Mouse (Mus musculus): Measurements from ENCODE around the gene C1qtnf9. TPM values are rescaled to one million over a fixed set of nuclear protein-coding genes. Genes with fewer than 3 reads are reported as not detected.

C1qtnf9 gene
- 10 to 100 TPM; 36.4 to 38.2 TPM for total RNA-seq (2021)

DNA sequence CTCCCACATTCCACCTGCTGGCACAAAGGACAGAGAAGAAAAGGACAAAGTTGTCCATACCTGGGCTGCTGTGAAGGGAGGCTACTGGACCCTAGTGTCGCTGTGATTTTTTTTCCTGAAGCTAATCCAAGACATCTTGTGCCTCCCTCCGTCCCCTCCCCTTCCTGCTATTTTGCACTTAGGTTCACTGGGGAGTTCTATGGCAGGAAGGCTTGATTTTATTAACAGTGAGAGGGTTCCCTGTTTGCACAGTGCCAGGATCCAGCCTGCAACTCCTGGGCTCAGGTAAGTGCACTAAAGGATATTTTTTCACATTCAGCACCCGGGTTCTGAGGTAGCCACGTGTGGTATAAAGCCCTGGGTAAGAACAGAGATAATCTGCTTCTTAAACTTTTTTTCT is at the start of gene C1qtnf9:
Gene C1qtnf9 (plus strand): TSS at position 251 of the 400 bp plus-strand sequence.
- intact Hi-C loops (cut with DNase I), result no loop called here

DNA sequence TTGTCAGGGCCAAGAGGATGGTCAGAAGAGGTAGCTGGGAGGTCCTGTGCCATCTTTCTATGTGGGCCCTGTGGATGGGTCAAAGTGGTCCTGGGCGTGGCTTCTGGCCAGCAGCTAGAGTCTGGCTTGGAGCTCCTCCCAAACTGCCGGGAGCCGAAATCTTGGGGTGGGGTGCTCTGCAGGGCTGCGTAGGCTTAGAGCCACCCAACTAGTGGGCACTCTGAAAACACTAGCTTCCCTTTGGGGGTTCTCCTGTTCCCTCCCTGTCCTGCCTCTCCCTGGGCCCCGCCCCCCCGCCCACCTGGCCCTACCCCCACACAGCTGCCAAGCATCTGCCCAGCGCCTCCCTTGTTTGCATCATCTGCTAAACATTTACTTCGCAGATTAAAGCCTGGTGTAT is 46.6 kb upstream of the C1qtnf9 start:
- DNase-seq, result no peak
- intact Hi-C loops (cut with DNase I), result no loop called here

More for the DNA sequence above, at the start of gene C1qtnf9:
- no peak for DNase-seq

DNA sequence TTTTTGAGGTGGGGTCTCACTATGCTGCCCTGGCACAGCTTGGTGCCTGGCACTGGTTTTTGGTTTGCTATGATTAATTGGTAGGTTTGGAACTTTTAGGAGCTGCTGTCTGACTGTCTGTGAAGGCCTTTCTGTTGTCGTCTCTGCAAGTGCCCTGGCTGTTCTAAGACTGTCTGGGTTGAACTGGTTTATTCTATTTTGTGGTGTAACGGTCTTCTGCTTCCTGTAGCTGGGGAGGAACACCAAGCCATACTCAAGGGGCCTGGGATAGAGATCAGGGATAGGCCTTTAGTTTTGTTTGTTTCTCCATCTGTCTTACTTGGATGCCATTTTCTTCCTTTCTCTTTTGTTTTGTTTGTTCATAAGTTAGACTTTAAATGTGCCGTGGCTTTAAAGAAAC is 46.0 kb upstream of the C1qtnf9 start:
- intact Hi-C loops (cut with DNase I), result no loop called here
- no peak for DNase-seq

DNA sequence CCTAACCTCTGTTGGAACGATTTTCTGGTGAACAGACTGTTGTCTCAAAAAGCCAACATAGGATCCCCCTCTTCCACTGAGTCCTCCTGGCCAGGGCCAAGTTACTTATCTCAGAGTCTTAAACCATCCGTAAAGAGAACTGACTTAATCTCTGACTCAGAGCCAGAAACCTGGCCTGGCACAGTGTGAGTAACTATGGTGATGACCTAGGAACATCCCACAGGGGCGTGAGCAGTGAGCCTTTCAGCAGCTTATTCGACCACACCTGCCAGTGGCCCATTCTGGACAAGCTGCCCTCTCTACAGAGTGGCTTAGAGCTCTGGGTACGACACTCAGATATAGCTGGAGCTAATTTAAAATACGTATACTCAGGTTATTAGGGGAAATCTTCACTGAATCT is 41.8 kb upstream of the C1qtnf9 start:
- peak; percentile 57 to 59 for DNase-seq
- intact Hi-C loops (cut with DNase I), result no loop called here

DNA sequence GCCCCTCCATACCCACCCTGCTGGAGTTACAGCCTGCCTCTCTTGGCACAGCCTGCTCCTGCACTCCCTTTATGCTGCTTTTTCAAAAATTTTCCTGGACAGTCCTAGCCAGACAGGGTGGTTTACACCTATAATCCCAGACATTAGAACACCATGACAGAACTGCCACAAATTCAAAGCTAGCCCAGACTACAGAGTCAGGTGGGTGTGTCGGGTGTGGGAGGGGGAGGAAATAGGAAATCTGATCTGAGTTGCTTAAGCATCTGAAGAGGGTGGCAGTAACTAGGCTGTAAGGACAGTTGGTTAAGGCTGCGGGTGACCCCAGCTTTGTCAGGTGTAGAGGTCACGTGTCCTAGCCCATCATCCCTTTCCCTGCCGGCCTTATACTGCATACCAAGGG is 40.8 kb upstream of the C1qtnf9 start:
- DNase-seq, result no peak
- intact Hi-C loops (cut with DNase I), result no loop called here

DNA sequence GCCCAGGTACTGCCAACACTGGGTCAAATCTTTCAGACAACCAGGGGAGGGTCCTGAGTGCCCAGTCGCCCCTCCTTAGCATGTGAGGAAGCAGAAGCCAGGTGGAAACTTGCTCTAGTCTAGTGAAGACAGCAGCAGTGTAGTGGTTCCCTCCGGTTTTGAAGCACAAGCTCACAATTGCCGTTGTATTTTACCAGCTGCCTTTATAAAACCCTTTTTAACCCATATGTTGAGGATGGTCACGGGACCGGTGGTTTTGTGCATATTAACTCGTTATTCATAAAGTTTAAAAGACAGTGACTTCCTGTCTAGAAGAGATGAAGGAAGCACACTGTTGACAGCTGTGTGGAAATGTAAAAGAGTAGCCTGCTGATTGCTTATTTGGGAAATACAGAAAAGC is 35.9 kb upstream of the C1qtnf9 start:
- DNase-seq, result no peak
- intact Hi-C loops (cut with DNase I), result no loop called here

DNA sequence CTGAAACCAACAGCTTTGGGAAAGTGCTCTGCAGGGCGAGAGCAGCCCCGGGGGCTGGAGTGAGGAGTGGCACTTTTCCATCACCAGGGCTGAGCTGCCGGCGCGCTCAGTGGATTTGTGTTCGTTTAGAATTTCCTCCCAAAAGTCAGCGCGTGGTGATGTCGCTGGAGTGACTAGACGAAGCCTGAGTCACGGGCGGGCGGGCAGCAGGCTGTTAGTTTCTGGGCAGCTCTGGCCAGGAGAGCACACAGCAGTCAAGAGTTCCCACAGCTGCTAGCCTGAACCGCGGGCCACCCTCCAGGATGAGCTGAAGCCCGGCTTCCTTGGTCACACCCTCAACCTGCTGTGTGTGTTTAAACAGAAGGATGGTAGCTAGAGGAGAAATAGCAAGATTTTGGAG is 35.1 kb upstream of the C1qtnf9 start:
- intact Hi-C loops (cut with DNase I), result no loop called here
- peak; percentile 78 to 80 for DNase-seq

DNA sequence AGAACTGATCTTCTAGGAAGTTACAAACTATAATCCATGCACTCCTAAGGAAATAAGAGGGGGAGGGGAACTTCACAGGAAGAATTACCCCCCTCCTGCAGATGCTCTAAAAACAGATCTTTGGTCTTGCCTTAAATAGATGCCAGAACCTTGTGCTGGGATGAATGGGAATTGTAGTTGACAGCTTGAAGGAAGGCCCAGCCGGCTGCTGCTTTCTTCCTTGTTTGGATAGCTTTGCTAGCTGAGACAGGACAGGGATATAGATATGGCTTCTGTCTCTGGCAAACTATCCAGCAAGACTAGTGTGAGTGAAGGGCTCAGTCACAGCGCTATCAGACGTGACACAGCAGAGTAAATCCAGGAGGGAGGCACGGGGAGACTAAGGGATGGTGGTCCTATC is 34.2 kb upstream of the C1qtnf9 start:
- intact Hi-C loops (cut with DNase I), result no loop called here
- peak in 1 of 2 experiments; percentile 39 for DNase-seq

DNA sequence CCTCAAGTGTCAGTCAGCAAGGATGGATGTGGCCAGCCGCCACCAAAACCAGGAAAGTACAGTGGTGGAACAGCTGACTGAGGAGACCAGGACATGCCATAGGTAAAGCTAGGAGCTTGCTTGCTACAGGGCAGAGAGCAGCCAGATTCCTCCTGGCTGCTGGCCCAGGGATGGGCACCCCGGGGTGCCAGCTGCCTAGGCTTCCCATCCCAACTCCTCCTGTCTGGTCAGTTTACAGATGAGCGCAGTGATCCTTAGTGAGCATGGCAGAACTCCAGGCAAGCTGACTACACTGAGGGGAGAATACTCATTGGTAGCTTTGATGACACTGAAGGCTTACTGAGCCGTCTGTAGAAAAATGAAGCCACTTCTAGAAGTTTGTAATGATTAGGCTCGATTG is 32.7 kb upstream of the C1qtnf9 start:
- DNase-seq, result no peak
- intact Hi-C loops (cut with DNase I), result loop anchor here (1.0 kb wide), 1 partner anchor 34 kb away; no protein-coding TSS in a partner anchor

DNA sequence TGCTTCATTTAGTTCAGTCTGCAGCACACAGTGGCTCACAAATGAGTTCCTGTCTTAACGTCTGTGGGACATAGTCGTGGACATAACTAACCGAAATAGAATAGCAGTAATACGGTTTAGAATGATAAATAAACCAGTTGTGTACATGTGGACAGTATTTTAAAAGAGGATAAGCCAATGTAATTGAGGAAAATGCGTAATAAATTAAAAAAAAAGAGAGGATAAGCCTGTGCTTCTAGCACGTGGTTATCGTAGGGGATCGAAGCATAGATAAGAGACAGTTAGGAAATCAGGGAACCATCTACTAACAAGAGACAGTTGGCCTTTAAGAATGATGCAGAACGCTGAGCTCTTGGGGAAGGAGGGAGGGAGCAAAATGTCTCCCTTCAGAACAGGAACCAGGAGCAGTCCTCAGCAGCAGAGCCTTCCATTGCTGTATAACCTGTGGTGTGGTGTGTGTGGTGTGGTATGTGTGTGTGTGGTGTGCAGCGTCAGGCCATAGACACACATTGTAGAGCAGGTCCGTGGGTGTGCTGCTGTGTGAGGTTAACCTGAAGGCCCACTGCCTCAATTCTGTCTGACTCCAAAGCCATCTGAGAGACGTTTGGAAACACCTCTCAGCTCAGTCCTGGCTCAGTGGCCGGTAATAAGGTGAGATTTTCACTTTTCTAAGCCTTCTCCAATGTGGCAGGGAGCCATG is 31.9 kb upstream of the C1qtnf9 start:
- intact Hi-C loops (cut with DNase I), result loop anchor here (1.0 kb wide), 1 partner anchor 33 kb away; no protein-coding TSS in a partner anchor
- no peak for DNase-seq

DNA sequence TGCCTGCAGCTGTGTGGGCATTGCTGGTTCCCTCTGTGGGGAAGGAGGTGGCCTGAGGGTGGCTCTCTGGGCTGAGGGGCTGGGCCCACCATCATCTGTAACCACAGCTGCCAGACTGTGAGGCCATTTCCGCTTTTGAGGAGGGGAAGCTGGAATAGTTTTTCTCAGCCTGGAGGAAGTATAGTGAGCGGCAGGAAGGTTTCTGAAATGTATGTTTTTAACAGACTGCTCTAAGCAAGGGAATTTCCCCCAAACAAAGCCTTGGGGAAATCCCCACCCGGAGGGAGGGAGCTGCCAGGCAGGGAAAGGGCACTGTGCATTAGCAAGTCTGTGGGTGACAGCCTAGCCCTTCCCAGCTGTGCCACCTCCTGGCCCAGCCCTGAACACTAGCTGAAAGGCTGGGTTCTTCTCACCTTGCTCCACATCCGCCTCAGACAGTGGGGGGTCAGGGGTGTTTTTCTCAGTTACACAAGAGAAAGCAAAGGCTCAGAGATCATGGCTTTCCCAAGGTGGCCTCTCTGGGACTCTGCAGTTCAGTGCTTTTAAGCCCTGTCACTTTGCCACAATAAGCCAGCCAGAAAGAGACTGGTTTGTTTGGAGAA is 31.2 kb upstream of the C1qtnf9 start:
- intact Hi-C loops (cut with DNase I), result no loop called here
- DNase-seq, result peak; percentile 71 to 74

DNA sequence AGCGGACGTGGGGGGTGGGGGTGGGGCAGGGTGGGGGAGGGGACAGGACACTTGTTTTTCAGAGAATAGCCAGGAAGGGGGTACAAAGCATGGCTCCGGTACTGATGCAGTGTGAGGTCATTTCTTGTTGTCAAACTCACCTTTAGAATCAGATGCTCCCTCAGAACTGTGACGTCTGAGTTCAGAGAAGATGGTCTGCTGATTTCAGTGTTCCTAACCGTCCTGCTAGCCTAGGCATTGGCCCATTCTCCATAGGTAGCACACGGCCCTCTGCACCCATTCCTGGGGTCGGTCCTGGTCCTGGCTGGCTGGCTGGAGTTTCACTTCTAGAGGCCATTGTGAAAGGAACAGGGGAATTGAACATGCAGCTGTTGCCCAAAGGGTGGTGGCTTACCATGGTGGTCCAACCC is 30.7 kb upstream of the C1qtnf9 start:
- intact Hi-C loops (cut with DNase I), result no loop called here
- DNase-seq, result no peak

DNA sequence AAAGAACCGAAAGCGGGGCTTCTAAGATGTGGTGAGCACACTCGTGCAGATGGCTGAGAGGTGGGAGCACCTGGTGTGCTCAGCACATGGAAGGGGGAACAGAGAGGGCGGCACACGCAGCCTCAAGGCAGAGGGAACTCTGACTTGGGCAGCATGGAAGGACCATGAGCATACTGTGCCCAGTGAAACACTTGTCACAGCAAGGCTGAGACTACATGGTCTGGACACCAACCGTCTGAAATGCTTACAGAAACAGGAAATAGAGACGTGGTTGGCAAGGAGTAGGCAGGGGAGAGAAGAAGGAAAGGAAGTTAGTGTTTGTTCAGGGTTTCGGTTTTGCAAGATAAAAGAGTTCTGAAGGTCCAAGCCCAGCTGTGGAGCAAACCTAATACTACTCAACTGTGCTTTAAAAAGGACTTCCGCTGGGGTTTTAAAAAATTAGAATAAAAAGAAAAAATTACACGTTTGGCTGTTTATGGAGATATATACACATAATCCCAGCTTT is 29.4 kb upstream of the C1qtnf9 start:
- intact Hi-C loops (cut with DNase I), result no loop called here
- DNase-seq, result no peak

DNA sequence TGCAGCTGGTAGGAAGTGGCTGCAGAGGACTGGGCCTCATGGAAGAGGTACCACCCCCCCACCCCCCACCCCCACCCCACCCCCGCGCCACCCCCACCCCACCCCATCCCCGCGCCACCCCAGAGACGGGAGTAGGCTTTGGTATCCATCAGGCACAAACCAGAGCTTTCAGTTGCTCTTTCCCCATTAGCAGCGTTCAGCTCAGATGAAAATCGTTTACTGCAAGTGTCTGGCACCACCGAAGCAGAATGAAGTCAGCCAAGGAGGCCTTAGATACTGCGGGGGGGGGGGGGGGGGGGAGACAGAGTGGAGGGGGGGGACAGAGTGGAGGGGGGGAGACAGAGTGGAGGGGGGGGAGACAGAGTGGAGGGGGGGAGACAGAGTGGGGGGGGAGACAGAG is 28.8 kb upstream of the C1qtnf9 start:
- intact Hi-C loops (cut with DNase I), result no loop called here

DNA sequence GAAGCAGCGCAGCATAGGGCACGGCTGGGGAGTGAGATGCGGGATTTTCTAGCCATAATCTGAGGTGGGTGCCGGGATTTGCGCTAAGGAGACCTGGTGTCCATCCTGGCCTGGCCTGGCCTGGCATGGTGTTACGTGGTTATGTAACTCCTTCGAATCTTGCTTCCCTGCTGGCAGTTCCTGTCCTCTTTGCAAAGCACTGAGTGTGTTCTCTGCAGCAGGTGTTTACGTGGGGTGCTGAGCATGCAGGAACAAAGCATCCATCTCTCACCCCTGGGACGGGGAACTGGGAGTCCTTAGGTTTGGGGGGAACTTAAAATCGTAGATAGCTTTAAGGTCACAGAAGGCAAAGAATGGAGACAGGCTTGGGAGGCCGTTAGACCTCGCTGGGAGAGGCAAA is 28.3 kb upstream of the C1qtnf9 start:
- DNase-seq, result no peak
- intact Hi-C loops (cut with DNase I), result no loop called here

More for the DNA sequence above, 28.8 kb upstream of the C1qtnf9 start:
- DNase-seq, result no peak

DNA sequence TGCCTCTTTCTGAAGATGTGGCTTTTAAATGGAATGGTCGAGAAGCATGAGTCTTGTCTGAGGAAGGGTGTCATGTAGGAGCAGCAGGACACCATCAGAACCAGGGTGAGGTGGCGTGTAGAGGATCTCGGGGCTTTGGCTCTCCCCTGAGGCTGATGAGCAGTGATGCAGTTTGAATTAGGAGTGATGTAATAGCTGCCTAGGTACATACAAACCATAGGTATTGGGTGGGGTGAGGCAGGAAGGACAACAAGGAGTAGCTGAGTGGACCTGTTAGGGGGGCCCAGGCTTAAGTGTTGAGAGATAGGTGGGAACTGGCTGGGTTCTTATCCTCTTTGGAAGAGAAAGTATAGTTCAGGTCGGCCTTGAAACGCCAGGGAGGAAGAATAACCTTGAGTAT is 27.4 kb upstream of the C1qtnf9 start:
- DNase-seq, result no peak
- intact Hi-C loops (cut with DNase I), result no loop called here

DNA sequence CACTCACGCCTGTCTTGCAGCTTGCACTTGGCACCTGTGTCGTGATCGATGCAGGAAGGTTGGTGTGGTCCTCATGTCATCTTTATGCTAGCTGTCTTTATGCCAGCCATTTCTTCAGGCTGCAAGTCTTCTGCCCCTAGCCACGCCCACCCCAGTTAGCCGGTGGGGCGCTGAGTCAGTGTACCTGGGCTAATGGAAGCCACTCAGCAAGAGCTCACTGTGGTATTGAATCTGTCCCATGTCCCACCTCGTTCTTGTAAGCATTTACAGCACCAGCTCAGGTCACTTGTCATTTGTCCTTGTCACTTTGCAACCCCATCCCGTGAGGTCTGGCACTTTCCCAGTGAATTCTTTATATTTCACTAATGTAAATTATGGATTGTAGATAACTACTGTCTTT is 26.9 kb upstream of the C1qtnf9 start:
- intact Hi-C loops (cut with DNase I), result no loop called here
- DNase-seq, result peak in 1 of 2 experiments; percentile 48

DNA sequence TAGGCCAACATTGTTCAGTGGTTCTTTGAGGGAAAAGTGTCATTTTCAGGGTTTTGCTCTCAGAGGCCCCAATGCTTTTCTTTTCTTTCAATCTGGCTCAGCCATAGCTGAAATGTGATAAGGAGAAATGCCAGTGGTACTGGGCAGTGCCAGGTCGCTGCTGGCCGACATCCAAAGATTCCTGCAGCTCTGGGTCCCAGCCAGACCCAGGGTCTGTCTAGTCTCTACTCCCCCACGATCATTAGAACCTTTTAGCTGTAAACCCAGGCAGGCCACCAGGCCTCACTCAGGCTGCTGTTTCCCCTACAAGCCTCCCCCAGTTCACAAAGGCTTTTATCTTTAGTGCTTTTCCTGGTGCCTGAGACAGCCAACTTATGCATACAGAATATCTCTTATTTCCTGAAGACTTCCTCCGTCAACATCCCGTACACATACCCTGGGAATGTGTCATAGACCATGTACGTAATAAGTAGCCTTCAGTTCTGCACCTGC is 26.4 kb upstream of the C1qtnf9 start:
- intact Hi-C loops (cut with DNase I), result no loop called here
- peak; percentile 89 for DNase-seq

DNA sequence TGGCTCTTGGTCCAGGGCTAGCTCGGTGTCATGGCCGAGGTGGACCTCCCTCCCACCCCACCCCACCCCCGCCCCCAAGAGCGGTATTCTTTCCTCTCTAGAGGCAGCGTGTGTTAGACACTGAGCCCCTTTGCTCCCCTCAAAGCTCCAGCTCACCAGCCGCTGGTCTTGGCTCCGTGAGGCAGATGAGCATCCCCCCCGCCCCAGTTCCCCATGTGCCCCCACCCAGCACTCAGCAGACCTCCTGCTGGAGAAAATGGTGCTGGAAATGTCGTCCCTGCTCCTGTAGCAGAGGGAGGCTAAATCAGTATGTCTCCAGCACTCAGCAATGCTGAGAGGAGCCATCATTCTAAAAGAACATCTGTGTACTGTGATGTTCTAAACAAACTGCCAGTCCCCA is 24.3 kb upstream of the C1qtnf9 start:
- intact Hi-C loops (cut with DNase I), result loop anchor here (2.0 kb wide), 1 partner anchor 13 kb away; no protein-coding TSS in a partner anchor
- no peak for DNase-seq

DNA sequence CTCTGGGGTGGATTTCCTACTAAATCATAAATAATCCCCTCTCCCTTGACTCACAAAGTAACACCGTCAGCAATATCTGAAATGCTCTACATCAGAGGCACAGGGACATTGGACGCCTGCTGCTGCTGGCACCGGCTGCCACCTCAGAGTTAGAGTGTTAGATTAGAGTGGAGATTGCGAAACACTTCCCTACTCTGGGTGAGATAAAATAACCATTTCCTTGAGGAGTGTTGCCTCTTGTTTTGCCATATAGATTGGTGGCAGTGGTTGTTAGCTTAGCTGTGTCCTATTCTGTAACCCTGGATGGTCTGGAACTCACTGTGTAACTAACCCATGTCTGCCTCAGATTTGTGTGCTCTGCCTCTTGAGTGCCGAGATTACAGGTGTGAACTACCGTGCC is 22.7 kb upstream of the C1qtnf9 start:
- intact Hi-C loops (cut with DNase I), result loop anchor here (2.0 kb wide), 1 partner anchor 14 kb away; no protein-coding TSS in a partner anchor
- no peak for DNase-seq

DNA sequence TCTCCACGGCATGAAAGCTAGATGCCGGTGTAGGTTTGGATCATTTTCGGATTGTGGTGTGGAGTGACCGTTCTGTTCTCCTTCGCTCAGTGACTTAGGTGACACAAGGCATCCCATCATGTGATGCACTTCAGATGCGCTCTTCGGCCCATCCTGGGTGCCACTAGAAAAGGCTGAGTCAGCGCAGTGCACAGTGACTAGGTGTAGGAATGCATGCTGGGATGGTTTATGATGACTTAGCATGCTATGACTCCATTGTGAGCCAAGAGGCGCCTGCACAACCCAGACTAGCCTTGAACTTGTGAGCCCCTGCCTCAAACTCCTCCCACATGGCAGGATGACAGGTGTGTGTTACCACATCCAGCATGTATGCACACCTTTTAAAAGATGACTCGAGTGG is 21.8 kb upstream of the C1qtnf9 start:
- DNase-seq, result no peak
- intact Hi-C loops (cut with DNase I), result no loop called here

All from heart, postnatal 10 days (tissue).